Mouse (Mus musculus) liver, adult 2 months (tissue): ENCODE measurements around the gene Nudt17. TPM values are rescaled to one million over a fixed set of nuclear protein-coding genes. Genes with fewer than 3 reads are reported as not detected.
"Not testable (repeated sequence)": the region's sequence is repeated elsewhere in the genome, so short reads cannot be mapped to it uniquely, and the experiment has no call there.

ENCODE experiments used
- DNase-seq: peaks from one replicate; pipeline ENCODE4 v3.0.0-alpha.2; 2011; ENCODE audit warnings: low read depth, low spot score; ENCODE audit errors: extremely low read depth
- H3K27ac ChIP-seq: fragments of 200-500 bp; replicated peaks from 2 replicates; pipeline ENCODE4 v1.5.1; 2012; ENCODE audit warnings: low read depth, mild to moderate bottlenecking, control low read depth, inconsistent platforms, low read length; ENCODE audit not compliant: insufficient read depth
- H3K27me3 ChIP-seq: fragments of 200-500 bp; 2 replicates; pipeline ENCODE4 v1.6.1; 2012; ENCODE audit warnings: mild to moderate bottlenecking, moderate library complexity, low read length, inconsistent platforms; ENCODE audit not compliant: control insufficient read depth, insufficient read depth
- H3K36me3 ChIP-seq: fragments of 200-500 bp; 2 replicates; pipeline ENCODE4 v1.6.1; 2012; ENCODE audit warnings: low read length, inconsistent platforms; ENCODE audit not compliant: control insufficient read depth, insufficient read depth
- H3K4me1 ChIP-seq: fragments of 200-500 bp; 2 replicates; pipeline ENCODE4 v1.6.1; 2011; ENCODE audit warnings: low read length; ENCODE audit not compliant: control insufficient read depth, insufficient read depth
- H3K4me3 ChIP-seq: fragments of 200-500 bp; 2 replicates; pipeline ENCODE4 v1.5.1; 2011; ENCODE audit warnings: low read depth, mild to moderate bottlenecking, control low read depth, low read length, moderate library complexity; ENCODE audit not compliant: insufficient read depth
- H3K79me2 ChIP-seq: fragments of 200-500 bp; 2 replicates; pipeline ENCODE4 v1.6.1; 2012; ENCODE audit warnings: inconsistent platforms, mild to moderate bottlenecking, low read length, moderate library complexity; ENCODE audit not compliant: control insufficient read depth, insufficient read depth
- H3K9ac ChIP-seq: fragments of 200-500 bp; 2 replicates; pipeline ENCODE4 v1.6.1; 2012; ENCODE audit warnings: low read depth, mild to moderate bottlenecking, control low read depth, inconsistent platforms, low read length
- CTCF ChIP-seq: fragments of 200-500 bp; IDR thresholded peaks from 2 replicates; pipeline ENCODE4 v1.5.1; 2011; ENCODE audit warnings: low read depth, low read length, control low read depth
- POLR2A ChIP-seq: fragments of 200-500 bp; IDR thresholded peaks from 2 replicates; pipeline ENCODE4 v1.6.1; 2011; ENCODE audit warnings: low read length, control low read depth; ENCODE audit not compliant: insufficient read depth; ENCODE audit errors: extremely low read depth
- WGBS: fragments of 180-500 bp; shearing (Covaris S2); methylation state at CpG from one replicate; pipeline ENCODE4 v1.1.7; 2018; 5-methylcytosine and 5-hydroxymethylcytosine counted together
- polyA plus RNA-seq: library from polyadenylated mRNA; depleted of rRNA; stranded (reverse); fragments of >200 nt; gene quantifications from 2 replicates; pipeline ENCODE4 v1.2.3, GENCODE M21; 2012
- total RNA-seq: library from RNA; depleted of rRNA; stranded (reverse); fragments of >200 nt; gene quantifications from 2 replicates; pipeline ENCODE4 v1.2.3, GENCODE M21; 2014

The Nudt17 gene
- total and polyA plus RNA-seq, 2 experiments, result 0.28 to 0.69 TPM

DNA sequence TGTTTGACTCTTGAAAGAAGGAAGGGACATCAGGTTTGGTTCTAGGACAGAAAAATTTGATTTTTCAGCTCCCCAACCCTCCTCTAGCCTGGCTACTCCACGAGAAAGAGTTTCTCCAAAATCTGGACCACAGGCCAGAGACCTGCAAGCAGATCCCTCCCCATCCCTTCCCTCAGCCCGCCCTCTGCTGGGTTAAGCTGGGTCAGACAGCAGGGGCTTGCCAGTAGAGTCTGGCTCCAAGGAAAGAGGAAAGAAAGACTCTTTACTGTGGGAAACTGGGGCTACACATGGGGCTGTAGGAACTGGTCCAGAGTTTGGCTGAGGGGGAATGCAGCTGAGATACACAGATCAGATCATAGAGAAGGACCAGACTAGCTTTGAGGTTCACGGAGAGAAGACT, 15.9 kb downstream of the Nudt17 start:
- no peak overlapping the region for H3K4me3 ChIP-seq
- no peak for DNase-seq
- H3K9ac ChIP-seq, result no peak overlapping the region
- no peaks in the 10 kb centered on the region for H3K27me3 ChIP-seq
- no peak overlapping the region for H3K27ac ChIP-seq
- H3K36me3 ChIP-seq, result no peaks in the 10 kb centered on the region
- WGBS, result 53% methylated on average over 3 of the region's 3 CpGs
- TF ChIP-seq POLR2A (no peak), CTCF (peak; percentile 32; the same call in 1 of the 2 replicates)
- H3K79me2 ChIP-seq, result peaks cover 3% of the 10 kb centered on the region; the same call in 1 of the 2 replicates
- peaks cover 3% of the 10 kb centered on the region for H3K4me1 ChIP-seq

DNA sequence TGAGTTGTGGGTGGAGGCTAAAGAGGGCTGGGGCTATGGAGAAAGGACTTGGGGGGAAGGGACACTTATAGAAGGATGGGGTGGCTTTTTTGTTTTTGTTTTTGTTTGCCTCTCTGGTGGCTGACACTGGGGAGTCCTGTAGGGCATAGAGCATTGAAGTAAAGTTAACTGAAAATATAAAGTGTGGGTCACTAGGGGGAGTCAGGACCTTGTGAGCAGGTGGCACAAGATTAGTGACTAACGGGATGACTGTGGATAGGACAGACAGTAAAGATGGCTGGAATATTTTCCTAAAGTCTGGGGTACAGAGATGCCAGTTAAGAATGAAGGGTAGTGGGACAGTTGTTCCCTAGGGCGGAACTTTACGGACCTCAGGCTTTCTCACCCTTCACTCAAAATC, 18.1 kb downstream of the Nudt17 start:
- Histone ChIP-seq H3K4me1 (0 out of 2 replicates have a peak, but pooled peaks cover 2% of the 10 kb centered on the region), H3K4me3 (no peak overlapping the region), H3K27ac (no peak overlapping the region), H3K36me3 (no peaks in the 10 kb centered on the region), H3K27me3 (0 out of 2 replicates have a peak, but pooled peaks cover 3% of the 10 kb centered on the region), H3K9ac (no peak overlapping the region), H3K79me2 (no peaks in the 10 kb centered on the region)
- TF ChIP-seq POLR2A, result no peak
- no peak; the same call in 1 of the 2 replicates for TF ChIP-seq CTCF
- peak; percentile 19 for DNase-seq
- 58% methylated on average over 3 of the region's 3 CpGs for WGBS

DNA sequence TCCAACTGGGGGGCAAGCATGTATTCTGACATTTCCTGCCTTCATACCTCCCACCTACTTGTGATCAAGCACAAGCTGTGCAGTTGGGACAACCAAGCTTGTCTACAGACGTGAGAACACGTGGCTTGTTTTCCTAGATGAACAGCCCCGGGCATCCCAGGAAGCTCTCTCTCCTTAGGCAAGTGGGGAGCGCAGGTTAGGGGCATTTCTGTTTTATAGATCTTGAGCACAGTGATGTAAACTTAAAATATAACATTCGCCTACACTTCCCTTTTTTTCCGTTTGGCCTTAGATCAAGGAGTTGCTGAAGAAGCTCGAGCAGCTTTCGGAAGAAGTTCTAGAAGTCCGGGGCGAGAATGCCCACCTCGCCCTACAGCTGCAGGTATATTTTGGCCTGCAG, 19.5 kb downstream of the Nudt17 start:
- no peak for DNase-seq
- WGBS, result 83% methylated on average over 11 of the region's 11 CpGs
- Histone ChIP-seq H3K4me1 (0 out of 2 replicates have a peak, but pooled peaks cover 2% of the 10 kb centered on the region), H3K27me3 (0 out of 2 replicates have a peak, but pooled peaks cover 4% of the 10 kb centered on the region), H3K27ac (no peak overlapping the region), H3K36me3 (no peaks in the 10 kb centered on the region), H3K4me3 (no peak overlapping the region), H3K79me2 (no peaks in the 10 kb centered on the region), H3K9ac (no peak overlapping the region)
- TF ChIP-seq CTCF, result no peak
- no peak for TF ChIP-seq POLR2A

DNA sequence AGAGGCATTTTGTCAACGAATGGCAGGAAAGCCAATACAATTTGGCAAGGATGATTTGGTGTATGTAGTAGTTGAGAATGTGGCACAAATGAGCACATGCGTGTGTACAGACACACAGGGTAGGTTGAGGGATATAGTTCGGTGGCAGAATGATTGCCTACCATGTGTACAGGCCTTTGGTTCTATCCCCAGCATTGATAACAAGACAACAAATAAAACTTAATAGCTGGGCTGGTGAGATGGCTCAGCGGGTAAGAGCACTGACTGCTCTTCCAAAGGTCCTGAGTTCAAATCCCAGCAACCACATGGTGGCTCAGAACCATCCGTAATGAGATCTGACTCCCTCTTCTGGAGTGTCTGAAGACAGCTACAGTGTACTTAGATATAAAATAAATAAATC, 22.3 kb downstream of the Nudt17 start:
- DNase-seq, H3K27ac ChIP-seq, H3K4me3 ChIP-seq, H3K79me2 ChIP-seq, H3K4me1 ChIP-seq, H3K36me3 ChIP-seq, H3K27me3 ChIP-seq, H3K9ac ChIP-seq: not testable (repeated sequence)
- WGBS, result 95% methylated on average over 5 of the region's 5 CpGs

DNA sequence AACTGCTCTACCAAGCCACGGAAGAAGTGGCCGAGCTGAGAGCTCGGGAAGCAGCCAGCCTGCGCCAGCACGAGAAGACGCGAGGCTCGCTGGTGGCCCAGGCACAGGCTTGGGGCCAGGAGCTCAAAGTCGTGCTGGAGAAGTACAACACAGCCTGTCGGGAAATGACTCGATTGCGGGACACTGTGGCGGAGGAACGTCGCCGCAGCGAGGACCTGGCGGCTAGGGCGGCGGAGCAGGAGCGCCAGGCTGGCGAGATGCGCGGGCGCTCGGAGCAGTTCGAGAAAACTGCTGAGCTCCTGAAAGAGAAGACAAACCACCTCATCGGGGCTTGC, 23.6 kb downstream of the Nudt17 start:
- Histone ChIP-seq H3K27ac (no peak overlapping the region), H3K4me3 (no peak overlapping the region; the same call in 1 of the 2 replicates), H3K9ac (no peak overlapping the region), H3K4me1 (no peaks in the 10 kb centered on the region), H3K79me2 (no peaks in the 10 kb centered on the region), H3K27me3 (peaks cover 7% of the 10 kb centered on the region; the same call in 1 of the 2 replicates), H3K36me3 (no peaks in the 10 kb centered on the region)
- no peak for DNase-seq
- no peak for TF ChIP-seq POLR2A
- no peak for TF ChIP-seq CTCF
- WGBS, result 21% methylated on average over 28 of the region's 28 CpGs

DNA sequence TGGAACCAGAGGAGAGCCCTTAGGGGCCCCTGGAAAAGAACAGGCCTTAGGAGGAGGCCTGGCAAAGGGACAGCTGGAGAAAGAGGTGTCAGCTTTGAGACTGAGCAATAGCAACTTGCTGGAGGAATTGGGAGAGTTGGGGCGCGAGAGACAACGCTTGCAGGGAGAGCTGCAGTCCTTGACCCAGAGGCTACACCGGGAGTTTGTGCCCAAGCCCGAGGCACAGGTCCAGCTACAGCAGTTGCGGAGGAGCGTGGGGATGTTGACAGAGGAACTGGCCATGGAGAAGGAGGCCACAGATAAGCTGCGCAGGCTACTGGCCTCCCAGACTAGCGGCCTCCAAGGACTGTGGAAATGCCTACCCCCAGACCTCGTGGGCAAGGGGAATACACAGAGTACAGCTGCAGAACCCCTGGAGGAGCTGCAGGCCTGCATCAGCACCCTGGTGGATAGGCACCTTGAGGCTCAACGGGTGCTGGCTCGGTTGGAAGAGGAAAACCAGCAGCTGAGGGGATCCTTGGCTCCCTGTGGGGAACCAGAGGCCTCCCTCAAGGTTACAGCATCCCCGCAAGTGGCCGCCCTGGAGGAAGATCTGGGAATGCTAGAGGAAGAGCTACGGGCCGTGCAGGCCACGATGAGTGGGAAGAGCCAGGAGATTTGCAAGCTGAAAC, 24.1 kb downstream of the Nudt17 start:
- H3K9ac ChIP-seq, result no peak overlapping the region
- H3K27ac ChIP-seq, result no peak overlapping the region
- H3K79me2 ChIP-seq, result no peaks in the 10 kb centered on the region
- no peak for DNase-seq
- WGBS, result 50% methylated on average over 17 of the region's 17 CpGs
- H3K4me1 ChIP-seq, result no peaks in the 10 kb centered on the region
- H3K4me3 ChIP-seq, result no peak overlapping the region; the same call in 1 of the 2 replicates
- H3K27me3 ChIP-seq, result peaks cover 9% of the 10 kb centered on the region; the same call in 1 of the 2 replicates
- H3K36me3 ChIP-seq, result no peaks in the 10 kb centered on the region
- no peak for TF ChIP-seq CTCF
- TF ChIP-seq POLR2A, result no peak
